Mouse (Mus musculus): ENCODE data around the gene Kcnn4. TPM values are rescaled to one million over a fixed set of nuclear protein-coding genes. Genes with fewer than 3 reads are reported as not detected.
A peak's percentile ranks its signal among the peaks of the same experiment; 100 is the strongest.

Kcnn4 gene
- polyA plus RNA-seq, 1 experiment from 2014 or later = 41.0 TPM

- peaks cover 9% of the 10 kb centered on the region for H3K4me1 ChIP-seq (ENCODE audit: insufficient read depth)
- WGBS (ENCODE audit: insufficient replicate concordance) = 95% methylated on average over 9 of the region's 9 CpGs
- H3K36me3 ChIP-seq (replicated peaks; ENCODE audit: insufficient read depth, low read length) = peaks cover 35% of the 10 kb centered on the region
- peak; percentile 67 for TF ChIP-seq CTCF (IDR thresholded peaks at IDR 0.05; ENCODE audit: low read depth)
- TF ChIP-seq EP300 (IDR thresholded peaks at IDR 0.05; ENCODE audit: low read depth) = no peak
- ATAC-seq = no peak
- no peak overlapping the region for H3K4me3 ChIP-seq (ENCODE audit: low read depth, low read length)
- H3K27ac ChIP-seq (ENCODE audit: low read depth) = no peak overlapping the region
- H3K9ac ChIP-seq (replicated peaks) = no peak overlapping the region
- no peak overlapping the region for H3K4me2 ChIP-seq (ENCODE audit: low read depth, low read length)
- no peaks in the 10 kb centered on the region for H3K27me3 ChIP-seq (ENCODE audit: insufficient read depth, low read length)
- DNase-seq = peak; percentile 51
- H3K9me3 ChIP-seq (ENCODE audit: low read length) = no peaks in the 10 kb centered on the region; the same call in 1 of the 2 replicates
Observed at GRCm38 (mm10) chr7:24402851-24403250, 32.8 kb downstream of the Kcnn4 start.

- H3K27me3 ChIP-seq (ENCODE audit: insufficient read depth, low read length) = no peaks in the 10 kb centered on the region
- no peak overlapping the region for H3K27ac ChIP-seq (ENCODE audit: low read depth)
- TF ChIP-seq EP300 (IDR thresholded peaks at IDR 0.05; ENCODE audit: low read depth) (no peak), CTCF (IDR thresholded peaks at IDR 0.05; ENCODE audit: low read depth) (no peak)
- H3K4me3 ChIP-seq (ENCODE audit: low read depth, low read length) = no peak overlapping the region
- 92% methylated on average over 13 of the region's 13 CpGs for WGBS (ENCODE audit: insufficient replicate concordance)
- no peak overlapping the region for H3K4me2 ChIP-seq (ENCODE audit: low read depth, low read length)
- DNase-seq (no peak), ATAC-seq (no peak)
- no peak overlapping the region for H3K9ac ChIP-seq (replicated peaks)
- no peaks in the 10 kb centered on the region; the same call in 1 of the 2 replicates for H3K9me3 ChIP-seq (ENCODE audit: low read length)
- peaks cover 9% of the 10 kb centered on the region for H3K4me1 ChIP-seq (ENCODE audit: insufficient read depth)
- peaks cover 42% of the 10 kb centered on the region for H3K36me3 ChIP-seq (replicated peaks; ENCODE audit: insufficient read depth, low read length)
Observed at GRCm38 (mm10) chr7:24405649-24406048, 35.6 kb downstream of the Kcnn4 start.

- Histone ChIP-seq H3K9me3 (ENCODE audit: low read length) (no peaks in the 10 kb centered on the region; the same call in 1 of the 2 replicates), H3K4me1 (ENCODE audit: insufficient read depth) (peaks cover 5% of the 10 kb centered on the region; the same call in 1 of the 2 replicates), H3K27me3 (ENCODE audit: insufficient read depth, low read length) (no peaks in the 10 kb centered on the region), H3K36me3 (replicated peaks; ENCODE audit: insufficient read depth, low read length) (peaks cover 42% of the 10 kb centered on the region), H3K9ac (replicated peaks) (no peak overlapping the region), H3K27ac (ENCODE audit: low read depth) (no peak overlapping the region), H3K4me3 (ENCODE audit: low read depth, low read length) (no peak overlapping the region), H3K4me2 (ENCODE audit: low read depth, low read length) (no peak overlapping the region)
- WGBS (ENCODE audit: insufficient replicate concordance) = 37% methylated on average over 5 of the region's 5 CpGs
- ATAC-seq = peak; percentile 50
- no peak for TF ChIP-seq EP300 (IDR thresholded peaks at IDR 0.05; ENCODE audit: low read depth)
- TF ChIP-seq CTCF (IDR thresholded peaks at IDR 0.05; ENCODE audit: low read depth) = peak; percentile 88
- DNase-seq = peak; percentile 81
Observed at GRCm38 (mm10) chr7:24406528-24407344, 36.7 kb downstream of the Kcnn4 start.

GRCm38 (mm10) chr7:24408186-24408585, 38.1 kb downstream of the Kcnn4 start:
- WGBS (ENCODE audit: insufficient replicate concordance) = 92% methylated on average over 9 of the region's 9 CpGs
- Histone ChIP-seq H3K36me3 (replicated peaks; ENCODE audit: insufficient read depth, low read length) (peaks cover 37% of the 10 kb centered on the region), H3K4me1 (ENCODE audit: insufficient read depth) (peaks cover 5% of the 10 kb centered on the region; the same call in 1 of the 2 replicates), H3K4me3 (ENCODE audit: low read depth, low read length) (no peak overlapping the region), H3K9ac (replicated peaks) (no peak overlapping the region), H3K9me3 (ENCODE audit: low read length) (no peaks in the 10 kb centered on the region), H3K27me3 (ENCODE audit: insufficient read depth, low read length) (no peaks in the 10 kb centered on the region), H3K27ac (ENCODE audit: low read depth) (no peak overlapping the region), H3K4me2 (ENCODE audit: low read depth, low read length) (no peak overlapping the region)
- no peak for DNase-seq
- ATAC-seq = no peak
- no peak for TF ChIP-seq EP300 (IDR thresholded peaks at IDR 0.05; ENCODE audit: low read depth)
- no peak for TF ChIP-seq CTCF (IDR thresholded peaks at IDR 0.05; ENCODE audit: low read depth)

- H3K4me2 ChIP-seq (ENCODE audit: low read depth, low read length) = no peak overlapping the region
- H3K27me3 ChIP-seq (ENCODE audit: insufficient read depth, low read length) = no peaks in the 10 kb centered on the region
- ATAC-seq (no peak), DNase-seq (no peak)
- H3K36me3 ChIP-seq (replicated peaks; ENCODE audit: insufficient read depth, low read length) = peaks cover 22% of the 10 kb centered on the region
- H3K4me3 ChIP-seq (ENCODE audit: low read depth, low read length) = no peak overlapping the region
- H3K9me3 ChIP-seq (ENCODE audit: low read length) = no peaks in the 10 kb centered on the region
- no peak overlapping the region for H3K27ac ChIP-seq (ENCODE audit: low read depth)
- H3K4me1 ChIP-seq (ENCODE audit: insufficient read depth) = 0 out of 2 replicates have a peak, but pooled peaks cover 2% of the 10 kb centered on the region
- no peak overlapping the region for H3K9ac ChIP-seq (replicated peaks)
- TF ChIP-seq EP300 (IDR thresholded peaks at IDR 0.05; ENCODE audit: low read depth) (no peak), CTCF (IDR thresholded peaks at IDR 0.05; ENCODE audit: low read depth) (no peak)
- WGBS (ENCODE audit: insufficient replicate concordance) = 90% methylated on average over 6 of the region's 6 CpGs
Observed at GRCm38 (mm10) chr7:24410123-24410522, 40.1 kb downstream of the Kcnn4 start.

- H3K4me3 ChIP-seq (ENCODE audit: low read depth, low read length) = no peak overlapping the region
- H3K27ac ChIP-seq (ENCODE audit: low read depth) = no peak overlapping the region
- no peak for ATAC-seq
- 68% methylated on average over 3 of the region's 3 CpGs for WGBS (ENCODE audit: insufficient replicate concordance)
- no peak for DNase-seq
- peaks cover 16% of the 10 kb centered on the region for H3K36me3 ChIP-seq (replicated peaks; ENCODE audit: insufficient read depth, low read length)
- H3K4me2 ChIP-seq (ENCODE audit: low read depth, low read length) = no peak overlapping the region
- H3K4me1 ChIP-seq (ENCODE audit: insufficient read depth) = 0 out of 2 replicates have a peak, but pooled peaks cover 2% of the 10 kb centered on the region
- no peaks in the 10 kb centered on the region for H3K27me3 ChIP-seq (ENCODE audit: insufficient read depth, low read length)
- TF ChIP-seq EP300 (IDR thresholded peaks at IDR 0.05; ENCODE audit: low read depth) (no peak), CTCF (IDR thresholded peaks at IDR 0.05; ENCODE audit: low read depth) (no peak)
- no peak overlapping the region for H3K9ac ChIP-seq (replicated peaks)
- no peaks in the 10 kb centered on the region for H3K9me3 ChIP-seq (ENCODE audit: low read length)
Observed at GRCm38 (mm10) chr7:24410831-24411230, 40.8 kb downstream of the Kcnn4 start.
